Mouse (Mus musculus) megakaryocyte progenitor cell, adult 5-6 weeks (primary cell): ENCODE data around the gene Ssmem1. TPM values are rescaled to one million over a fixed set of nuclear protein-coding genes. Genes with fewer than 3 reads are reported as not detected.

Source experiments
- ATAC-seq: replicated peaks from 2 replicates; pipeline ENCODE4 v1.8.0; 2016; ENCODE audit warnings: mild to moderate bottlenecking, moderate TSS enrichment, inconsistent platforms; ENCODE audit not compliant: poor library complexity
- total RNA-seq, 2 experiments: library from RNA; stranded (forward) in 1 of 2; stranded (reverse) in 1 of 2; fragments of 157-497, 149-512 nt in 1 of 2; fragments of 200-1000 nt in 1 of 2; gene quantifications; 2 replicates each; pipeline versions ENCODE4 v1.2.3 to v1.2.4; 2015 to 2017

Gene Ssmem1
- total RNA-seq, 2 experiments from 2014 or later: not detected

GRCm38 (mm10) chr6:30552628-30553027 is 43.0 kb downstream of the Ssmem1 start:
- peak; percentile 58 for ATAC-seq

DNA sequence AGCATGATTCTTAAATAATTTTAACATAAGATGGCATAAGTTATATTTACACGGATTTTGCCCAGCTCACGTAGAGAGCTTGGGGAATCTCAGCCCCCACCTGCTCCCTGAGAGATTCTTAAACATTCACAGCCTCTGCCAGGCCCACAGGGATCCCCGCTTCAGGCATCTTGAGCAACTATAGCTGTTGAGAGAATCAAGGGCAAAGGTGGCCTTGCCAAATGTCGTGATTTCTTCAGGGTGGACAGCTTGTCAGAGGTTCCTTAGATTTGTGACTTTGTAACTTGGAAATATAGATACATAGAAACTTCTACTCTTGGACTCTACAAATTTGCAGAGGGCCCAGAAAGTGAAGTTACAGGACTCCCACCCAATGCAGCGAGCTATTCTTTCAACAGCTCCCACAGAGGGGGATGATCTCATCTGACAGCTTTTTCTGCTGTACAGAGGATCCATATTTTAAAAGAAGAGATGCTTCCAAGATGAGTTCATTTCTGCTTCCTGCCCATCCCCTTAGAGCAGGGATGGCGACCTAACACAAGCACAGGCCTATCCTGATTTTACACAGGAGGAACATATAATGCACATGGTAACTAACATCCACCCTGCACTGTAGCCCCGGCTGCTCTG is 43.8 kb downstream of the Ssmem1 start:
- ATAC-seq: no peak

- no peak for ATAC-seq
These were observed 44.4 kb downstream of the Ssmem1 start for GRCm38 (mm10) chr6:30554092-30554491.

DNA sequence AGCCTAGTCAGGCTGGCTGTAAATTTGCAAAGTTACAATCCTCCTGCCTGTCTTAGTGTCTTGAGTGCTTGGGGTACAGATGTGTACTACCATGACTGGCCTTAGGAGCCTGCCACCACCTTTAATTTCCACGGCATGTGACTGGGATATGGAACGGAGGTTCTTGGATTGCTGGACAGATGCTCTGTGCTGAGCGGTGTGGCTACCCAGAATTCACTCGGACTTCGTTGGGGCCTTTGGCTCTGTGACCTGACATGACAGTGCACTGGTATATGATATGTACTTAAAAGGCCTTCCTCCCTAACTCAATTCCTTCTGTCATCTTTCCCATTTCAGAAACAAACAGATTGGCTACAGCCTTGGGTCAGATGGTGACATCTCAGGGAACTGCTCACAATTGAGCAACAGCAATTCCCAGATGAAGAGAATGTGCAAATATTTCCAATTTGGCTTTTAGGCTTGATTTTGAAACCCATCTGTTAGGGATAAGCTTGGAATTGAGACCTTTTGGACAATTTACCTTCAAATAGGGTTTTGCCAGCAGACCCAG is 45.0 kb downstream of the Ssmem1 start:
- ATAC-seq: no peak

DNA sequence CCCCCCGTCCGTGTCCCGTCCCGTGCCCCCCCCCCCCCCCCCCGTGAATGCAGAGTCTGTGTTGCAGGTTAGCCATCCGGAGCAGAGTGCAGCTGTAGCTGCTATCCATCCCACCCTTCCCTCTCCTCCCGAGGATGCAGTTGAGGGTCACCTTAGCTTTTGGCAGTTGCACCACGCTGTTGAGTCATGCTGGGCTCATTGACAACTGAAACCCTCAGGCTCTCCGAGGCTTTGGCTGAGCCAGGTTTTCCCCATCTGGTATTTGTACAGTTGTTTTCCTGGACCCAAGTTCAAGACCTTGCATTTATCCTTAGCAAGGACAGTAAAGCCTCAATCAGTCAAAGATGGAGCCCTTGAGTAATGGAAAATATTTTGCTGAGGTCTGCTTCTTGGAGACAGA is 46.4 kb downstream of the Ssmem1 start:
- ATAC-seq: 0 out of 2 replicates have a peak, but pooled peaks have one; percentile 42

DNA sequence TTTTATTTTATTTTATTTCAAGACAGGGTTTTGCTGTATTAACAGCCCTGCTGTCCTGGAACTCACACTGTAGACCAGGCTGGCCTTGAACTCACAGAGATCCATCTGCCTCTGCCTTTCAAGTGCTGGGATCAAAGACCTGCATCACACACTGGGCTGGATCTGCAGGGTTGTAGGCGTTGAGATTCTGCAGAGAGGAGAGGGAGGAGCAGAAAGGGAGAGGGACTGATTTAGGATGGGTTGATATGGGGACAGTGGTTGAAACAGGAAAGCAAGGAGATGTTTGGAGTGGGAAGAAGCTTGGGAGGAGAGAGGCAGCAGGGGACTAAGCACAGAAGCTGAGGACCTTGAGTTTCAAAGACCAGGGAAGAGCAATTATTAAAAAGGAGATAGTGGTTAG is 50.1 kb downstream of the Ssmem1 start:
- ATAC-seq: no peak

GRCm38 (mm10) chr6:30562132-30562531 is 52.5 kb downstream of the Ssmem1 start:
- no peak for ATAC-seq

GRCm38 (mm10) chr6:30563575-30563974 is 53.9 kb downstream of the Ssmem1 start:
- no peak for ATAC-seq

GRCm38 (mm10) chr6:30564051-30564450 is 54.4 kb downstream of the Ssmem1 start:
- ATAC-seq: no peak

- no peak for ATAC-seq
These were observed 58.4 kb downstream of the Ssmem1 start, which contains the start of gene Cpa4 for GRCm38 (mm10) chr6:30568069-30568468. Gene Cpa4, plus strand, starts transcription at chr6:30568369.

GRCm38 (mm10) chr6:30569331-30569730 is 59.7 kb downstream of the Ssmem1 start:
- no peak for ATAC-seq

Other genes starting within 250 kb of the Ssmem1 start
- gene Ube2h, start 205.3 kb upstream of the Ssmem1 start, total RNA-seq (2015): 6.7 and 8.9 TPM in 2 replicates
- 5.6 and 7.5 TPM in 2 replicates for gene Ube2h, start 205.3 kb upstream of the Ssmem1 start, total RNA-seq (2017)
- 31.0 and 35.6 TPM in 2 replicates for gene Zc3hc1, start 118.8 kb upstream of the Ssmem1 start, total RNA-seq (2015)
- gene Zc3hc1, start 118.8 kb upstream of the Ssmem1 start, total RNA-seq (2017): 41.4 and 49.9 TPM in 2 replicates
- gene Klhdc10, start 108.0 kb upstream of the Ssmem1 start, total RNA-seq (2015): 27.2 and 28.4 TPM in 2 replicates
- gene Klhdc10, start 108.0 kb upstream of the Ssmem1 start, total RNA-seq (2017): 50.8 and 69.9 TPM in 2 replicates
- gene Tmem209, start 66 bp upstream of the Ssmem1 start, total RNA-seq (2015): 46.5 and 62.6 TPM in 2 replicates
- 29.4 and 31.7 TPM in 2 replicates for gene Tmem209, start 66 bp upstream of the Ssmem1 start, total RNA-seq (2017)
- gene Cpa2, start 31.7 kb downstream of the Ssmem1 start, total RNA-seq (2015): 1.3 TPM in 1 of 2 replicates, not detected in the other
- gene Cpa2, start 31.7 kb downstream of the Ssmem1 start, total RNA-seq (2017): not detected in 2 replicates
- gene Cpa4, start 58.5 kb downstream of the Ssmem1 start, total RNA-seq (2015): not detected in 2 replicates
- not detected in 2 replicates for gene Cpa4, start 58.5 kb downstream of the Ssmem1 start, total RNA-seq (2017)
- not detected in 2 replicates for gene Cpa5, start 101.2 kb downstream of the Ssmem1 start, total RNA-seq (2015)
- gene Cpa5, start 101.2 kb downstream of the Ssmem1 start, total RNA-seq (2017): not detected in 2 replicates
- gene Cpa1, start 129.4 kb downstream of the Ssmem1 start, total RNA-seq (2015): not detected in 2 replicates
- not detected in 2 replicates for gene Cpa1, start 129.4 kb downstream of the Ssmem1 start, total RNA-seq (2017)
- gene Cep41, start 183.9 kb downstream of the Ssmem1 start, total RNA-seq (2015): 7.5 and 10.2 TPM in 2 replicates
- 5.2 and 8.4 TPM in 2 replicates for gene Cep41, start 183.9 kb downstream of the Ssmem1 start, total RNA-seq (2017)
- gene Mest, start 213.7 kb downstream of the Ssmem1 start, total RNA-seq (2015): not detected in 2 replicates
- gene Mest, start 213.7 kb downstream of the Ssmem1 start, total RNA-seq (2017): 0.12 TPM in 1 of 2 replicates, not detected in the other